Mouse (Mus musculus) heart, embryonic 12.5 days (tissue): Measurements from ENCODE around the gene 4930469K13Rik. TPM values are rescaled to one million over a fixed set of nuclear protein-coding genes. Genes with fewer than 3 reads are reported as not detected.
"Not testable (repeated sequence)": the region's sequence is repeated elsewhere in the genome, so short reads cannot be mapped to it uniquely, and the experiment has no call there.

Experiments
- ATAC-seq: fragments of 200-750 bp; cut with Nextera tagmentation; 2 replicates; pipeline ENCODE4 v1.8.0; 2017; ENCODE audit warnings: moderate TSS enrichment, moderate library complexity; ENCODE audit not compliant: insufficient number of reproducible peaks, low FRiP score
- H3K27ac ChIP-seq: fragments of 300-500 bp; sonication (generic); 2 replicates; pipeline ENCODE4 v1.5.1; 2016; ENCODE audit warnings: mild to moderate bottlenecking, moderate library complexity; ENCODE audit not compliant: poor library complexity, severe bottlenecking
- H3K27me3 ChIP-seq: fragments of 300-500 bp; sonication (generic); replicated peaks from 2 replicates; pipeline ENCODE4 v1.6.1; 2016; ENCODE audit warnings: mild to moderate bottlenecking, moderate library complexity
- H3K36me3 ChIP-seq: fragments of 300-500 bp; sonication (generic); 2 replicates; pipeline ENCODE4 v1.6.1; 2016; ENCODE audit warnings: mild to moderate bottlenecking, moderate library complexity
- H3K4me1 ChIP-seq: fragments of 300-500 bp; sonication (generic); replicated peaks from 2 replicates; pipeline ENCODE4 v1.6.1; 2016; ENCODE audit warnings: mild to moderate bottlenecking
- H3K4me2 ChIP-seq: fragments of 300-500 bp; sonication (generic); 2 replicates; pipeline ENCODE4 v1.6.1; 2016; ENCODE audit warnings: mild to moderate bottlenecking, moderate library complexity
- H3K4me3 ChIP-seq: fragments of 300-500 bp; sonication (generic); 2 replicates; pipeline ENCODE4 v1.5.1; 2016; ENCODE audit warnings: mild to moderate bottlenecking
- H3K9ac ChIP-seq: fragments of 300-500 bp; sonication (generic); 2 replicates; pipeline ENCODE4 v1.6.1; 2016; ENCODE audit warnings: mild to moderate bottlenecking, moderate library complexity
- H3K9me3 ChIP-seq: fragments of 300-500 bp; sonication (generic); replicated peaks from 2 replicates; pipeline ENCODE4 v1.6.1; 2016; ENCODE audit warnings: mild to moderate bottlenecking, moderate library complexity
- WGBS: fragments of 180-500 bp; shearing (Covaris S2); methylation state at CpG from one replicate; pipeline ENCODE4 v1.1.7; 2016; 5-methylcytosine and 5-hydroxymethylcytosine counted together
- polyA plus RNA-seq: library from polyadenylated mRNA; unstranded; fragments of >200 nt; fragmentation: Nextera tagmentation; extraction: Ambion mirVana; gene quantifications from 2 replicates; pipeline ENCODE4 v1.2.1, GENCODE M21; 2016

Gene 4930469K13Rik
- not detected in 2 replicates for polyA plus RNA-seq

- Histone ChIP-seq H3K36me3 (no peaks in the 10 kb centered on the region), H3K27ac (no peak within 1 kb of the TSS), H3K4me3 (no peak within 1 kb of the TSS), H3K9me3 (no peaks in the 10 kb centered on the region), H3K27me3 (no peaks in the 10 kb centered on the region), H3K4me1 (no peaks in the 10 kb centered on the region), H3K4me2 (no peak within 1 kb of the TSS), H3K9ac (no peak within 1 kb of the TSS)
- no peak for ATAC-seq
- WGBS: 78% methylated on average over 10 of the region's 10 CpGs
Measured at GRCm38 (mm10) chr11:34098422-34098821, at the start of gene 4930469K13Rik. TSS of gene 4930469K13Rik (minus strand) at chr11:34098554.

GRCm38 (mm10) chr11:34146934-34147333, 48.6 kb upstream of the 4930469K13Rik start:
- Histone ChIP-seq H3K27me3 (0 out of 2 replicates have a peak, but pooled peaks cover 4% of the 10 kb centered on the region), H3K4me1 (no peaks in the 10 kb centered on the region), H3K4me2 (no peak overlapping the region), H3K4me3 (no peak overlapping the region), H3K27ac (no peak overlapping the region), H3K36me3 (no peaks in the 10 kb centered on the region), H3K9ac (no peak overlapping the region), H3K9me3 (no peaks in the 10 kb centered on the region)
- no peak for ATAC-seq
- WGBS: 65% methylated on average over 5 of the region's 5 CpGs

GRCm38 (mm10) chr11:34144421-34144820, 46.1 kb upstream of the 4930469K13Rik start:
- no peaks in the 10 kb centered on the region for H3K4me1 ChIP-seq
- no peaks in the 10 kb centered on the region for H3K36me3 ChIP-seq
- H3K4me2 ChIP-seq: no peak overlapping the region
- WGBS: 71% methylated on average over 4 of the region's 4 CpGs
- H3K27ac ChIP-seq: no peak overlapping the region
- no peak overlapping the region for H3K9ac ChIP-seq
- ATAC-seq: no peak
- no peaks in the 10 kb centered on the region for H3K27me3 ChIP-seq
- H3K4me3 ChIP-seq: no peak overlapping the region
- no peaks in the 10 kb centered on the region for H3K9me3 ChIP-seq

GRCm38 (mm10) chr11:34143984-34144383, 45.6 kb upstream of the 4930469K13Rik start:
- Histone ChIP-seq H3K4me3 (no peak overlapping the region), H3K4me1 (no peaks in the 10 kb centered on the region), H3K27me3 (no peaks in the 10 kb centered on the region), H3K9me3 (no peaks in the 10 kb centered on the region), H3K27ac (no peak overlapping the region), H3K36me3 (no peaks in the 10 kb centered on the region), H3K4me2 (no peak overlapping the region), H3K9ac (no peak overlapping the region)
- ATAC-seq: no peak
- 79% methylated on average over 5 of the region's 5 CpGs for WGBS

GRCm38 (mm10) chr11:34139296-34139695, 40.9 kb upstream of the 4930469K13Rik start:
- Histone ChIP-seq H3K27ac (no peak overlapping the region), H3K4me3 (no peak overlapping the region), H3K4me1 (no peaks in the 10 kb centered on the region), H3K4me2 (no peak overlapping the region), H3K9ac (no peak overlapping the region), H3K27me3 (no peaks in the 10 kb centered on the region), H3K36me3 (no peaks in the 10 kb centered on the region), H3K9me3 (no peaks in the 10 kb centered on the region)
- WGBS: 86% methylated on average over 8 of the region's 8 CpGs
- no peak for ATAC-seq

- no peak overlapping the region for H3K27ac ChIP-seq
- WGBS: 58% methylated on average over 2 of the region's 2 CpGs
- H3K9ac ChIP-seq: no peak overlapping the region
- no peak overlapping the region for H3K4me2 ChIP-seq
- H3K36me3 ChIP-seq: no peaks in the 10 kb centered on the region
- peaks cover 2% of the 10 kb centered on the region; the same call in 1 of the 2 replicates for H3K4me1 ChIP-seq
- no peak overlapping the region for H3K4me3 ChIP-seq
- no peak for ATAC-seq
- peaks cover 2% of the 10 kb centered on the region; the same call in 1 of the 2 replicates for H3K27me3 ChIP-seq
- no peaks in the 10 kb centered on the region for H3K9me3 ChIP-seq
Measured at GRCm38 (mm10) chr11:34128412-34128811, 30.1 kb upstream of the 4930469K13Rik start.

- H3K4me1 ChIP-seq, H3K4me2 ChIP-seq, ATAC-seq, H3K9me3 ChIP-seq, H3K36me3 ChIP-seq, H3K4me3 ChIP-seq, H3K9ac ChIP-seq, H3K27ac ChIP-seq: not testable (repeated sequence)
- WGBS: 72% methylated on average over 3 of the region's 3 CpGs
- H3K27me3 ChIP-seq: peaks cover 10% of the 10 kb centered on the region; the same call in 1 of the 2 replicates
Measured at GRCm38 (mm10) chr11:34125727-34126126, 27.4 kb upstream of the 4930469K13Rik start.

- WGBS: 14% methylated on average over 7 of the region's 7 CpGs
- Histone ChIP-seq H3K4me2 (no peak overlapping the region), H3K4me3 (no peak overlapping the region)
Measured at GRCm38 (mm10) chr11:34124852-34125251, 26.5 kb upstream of the 4930469K13Rik start.

GRCm38 (mm10) chr11:34123147-34123546, 24.8 kb upstream of the 4930469K13Rik start:
- Histone ChIP-seq H3K9me3 (no peaks in the 10 kb centered on the region), H3K27me3 (peaks cover 10% of the 10 kb centered on the region; the same call in 1 of the 2 replicates), H3K4me1 (peaks cover 2% of the 10 kb centered on the region; the same call in 1 of the 2 replicates), H3K4me2 (no peak overlapping the region), H3K36me3 (no peaks in the 10 kb centered on the region), H3K27ac (no peak overlapping the region), H3K4me3 (no peak overlapping the region), H3K9ac (no peak overlapping the region)
- ATAC-seq: no peak
- WGBS: 6% methylated on average over 2 of the region's 2 CpGs

More at GRCm38 (mm10) chr11:34124852-34125251, 26.5 kb upstream of the 4930469K13Rik start:
- no peaks in the 10 kb centered on the region for H3K9me3 ChIP-seq
- peaks cover 2% of the 10 kb centered on the region; the same call in 1 of the 2 replicates for H3K4me1 ChIP-seq
- no peak for ATAC-seq
- no peak overlapping the region for H3K27ac ChIP-seq
- peaks cover 10% of the 10 kb centered on the region; the same call in 1 of the 2 replicates for H3K27me3 ChIP-seq
- H3K9ac ChIP-seq: no peak overlapping the region
- no peaks in the 10 kb centered on the region for H3K36me3 ChIP-seq

- H3K4me2 ChIP-seq: no peak overlapping the region
- no peaks in the 10 kb centered on the region for H3K36me3 ChIP-seq
- no peak for ATAC-seq
- WGBS: 79% methylated on average over 3 of the region's 3 CpGs
- no peak overlapping the region for H3K9ac ChIP-seq
- H3K4me3 ChIP-seq: no peak overlapping the region
- H3K27me3 ChIP-seq: 0 out of 2 replicates have a peak, but pooled peaks cover 8% of the 10 kb centered on the region
- H3K27ac ChIP-seq: no peak overlapping the region
- no peaks in the 10 kb centered on the region for H3K9me3 ChIP-seq
- no peaks in the 10 kb centered on the region for H3K4me1 ChIP-seq
Measured at GRCm38 (mm10) chr11:34118319-34118718, 20.0 kb upstream of the 4930469K13Rik start.

- no peaks in the 10 kb centered on the region for H3K36me3 ChIP-seq
- 67% methylated on average over 3 of the region's 3 CpGs for WGBS
- 0 out of 2 replicates have a peak, but pooled peaks cover 2% of the 10 kb centered on the region for H3K4me1 ChIP-seq
- no peak overlapping the region for H3K27ac ChIP-seq
- ATAC-seq: no peak
- H3K4me3 ChIP-seq: no peak overlapping the region
- 0 out of 2 replicates have a peak, but pooled peaks cover 7% of the 10 kb centered on the region for H3K27me3 ChIP-seq
- H3K9ac ChIP-seq: no peak overlapping the region
- H3K9me3 ChIP-seq: no peaks in the 10 kb centered on the region
- no peak overlapping the region for H3K4me2 ChIP-seq
Measured at GRCm38 (mm10) chr11:34117581-34117980, 19.2 kb upstream of the 4930469K13Rik start.
